Mouse (Mus musculus) forebrain, embryonic 10.5 days (tissue): ENCODE results near the gene Fxyd5. TPM values are rescaled to one million over a fixed set of nuclear protein-coding genes. Genes with fewer than 3 reads are reported as not detected.

Experiments used
- DNase-seq: peaks from one replicate; pipeline ENCODE4 v3.0.0-alpha.2; 2017; ENCODE audit warnings: low spot score; ENCODE audit errors: extremely low spot score
- H3K27ac ChIP-seq: fragments of 300-500 bp; sonication (generic); 2 replicates; pipeline ENCODE4 v1.5.1; 2016; ENCODE audit warnings: mild to moderate bottlenecking
- H3K27me3 ChIP-seq: fragments of 300-500 bp; sonication (generic); 2 replicates; pipeline ENCODE4 v1.6.1; 2016; ENCODE audit warnings: mild to moderate bottlenecking; ENCODE audit not compliant: poor library complexity, severe bottlenecking
- H3K36me3 ChIP-seq: fragments of 300-500 bp; sonication (generic); replicated peaks from 2 replicates; pipeline ENCODE4 v1.6.1; 2016; ENCODE audit warnings: mild to moderate bottlenecking, moderate library complexity
- H3K4me1 ChIP-seq: fragments of 300-500 bp; sonication (generic); 2 replicates; pipeline ENCODE4 v1.6.1; 2016
- H3K4me3 ChIP-seq: fragments of 300-500 bp; sonication (generic); 2 replicates; pipeline ENCODE4 v1.5.1; 2016; ENCODE audit warnings: mild to moderate bottlenecking, moderate library complexity
- H3K9me3 ChIP-seq: fragments of 300-500 bp; sonication (generic); 2 replicates; pipeline ENCODE4 v1.6.1; 2016; ENCODE audit warnings: mild to moderate bottlenecking, moderate library complexity
- WGBS: fragments of 180-500 bp; shearing (Covaris S2); methylation state at CpG from one replicate; pipeline ENCODE4 v1.1.7; 2016; 5-methylcytosine and 5-hydroxymethylcytosine counted together
- polyA plus RNA-seq: library from polyadenylated mRNA; unstranded; fragments of >200 nt; fragmentation: Nextera tagmentation; extraction: Ambion mirVana; gene quantifications from 2 replicates; pipeline ENCODE4 v1.2.1, GENCODE M21; 2016

Fxyd5 gene
- polyA plus RNA-seq, 1 experiment from 2014 or later = 10.2 TPM

DNA sequence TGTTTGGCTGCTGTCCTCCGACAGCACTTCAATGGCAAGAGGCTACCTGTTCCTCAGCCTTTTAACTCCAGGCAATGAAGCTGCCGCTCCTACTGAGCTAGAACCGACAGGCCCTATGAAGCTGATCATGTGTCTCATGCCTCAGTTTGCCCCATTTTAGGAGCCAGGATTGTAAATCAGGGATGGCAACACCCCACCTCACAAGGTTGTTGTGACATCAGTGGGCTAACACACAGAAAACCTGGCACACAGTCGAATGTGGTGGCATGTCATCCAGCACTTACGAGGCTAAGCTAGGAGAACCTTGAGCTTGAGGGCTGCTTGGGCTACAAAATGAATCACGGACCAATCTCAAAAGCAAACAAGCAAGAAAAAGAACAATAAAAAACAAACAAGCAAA is 15.9 kb upstream of the Fxyd5 start:
- no peak for DNase-seq
- Histone ChIP-seq H3K9me3 (no peaks in the 10 kb centered on the region), H3K4me3 (no peak overlapping the region), H3K4me1 (peaks cover 40% of the 10 kb centered on the region), H3K27ac (no peak overlapping the region), H3K27me3 (peaks cover 25% of the 10 kb centered on the region), H3K36me3 (no peaks in the 10 kb centered on the region)
- WGBS = 87% methylated on average over 6 of the region's 6 CpGs

DNA sequence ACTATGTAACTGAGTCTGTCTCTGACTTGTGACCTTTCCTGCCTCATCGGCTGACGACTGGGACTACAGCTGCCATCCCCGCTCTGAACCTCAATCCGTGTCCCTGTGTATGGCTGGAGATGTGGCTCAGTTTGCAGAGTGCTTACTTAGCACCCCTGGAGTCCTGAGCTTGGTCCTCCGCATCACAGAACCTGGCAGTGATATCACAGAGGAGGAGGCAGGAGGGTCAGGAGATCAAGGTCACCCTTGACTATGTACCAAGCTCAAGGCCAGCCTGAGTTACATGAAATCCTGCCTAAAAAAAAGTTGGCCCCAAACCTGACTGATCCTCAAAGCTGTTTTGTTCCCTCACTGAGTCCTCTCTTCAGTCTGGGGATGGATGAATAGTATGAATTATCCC is 15.4 kb upstream of the Fxyd5 start:
- no peaks in the 10 kb centered on the region for H3K9me3 ChIP-seq
- no peaks in the 10 kb centered on the region for H3K36me3 ChIP-seq
- no peak overlapping the region for H3K27ac ChIP-seq
- no peak for DNase-seq
- no peak overlapping the region for H3K4me3 ChIP-seq
- 80% methylated on average over 5 of the region's 5 CpGs for WGBS
- peaks cover 29% of the 10 kb centered on the region for H3K27me3 ChIP-seq
- H3K4me1 ChIP-seq = peaks cover 45% of the 10 kb centered on the region

DNA sequence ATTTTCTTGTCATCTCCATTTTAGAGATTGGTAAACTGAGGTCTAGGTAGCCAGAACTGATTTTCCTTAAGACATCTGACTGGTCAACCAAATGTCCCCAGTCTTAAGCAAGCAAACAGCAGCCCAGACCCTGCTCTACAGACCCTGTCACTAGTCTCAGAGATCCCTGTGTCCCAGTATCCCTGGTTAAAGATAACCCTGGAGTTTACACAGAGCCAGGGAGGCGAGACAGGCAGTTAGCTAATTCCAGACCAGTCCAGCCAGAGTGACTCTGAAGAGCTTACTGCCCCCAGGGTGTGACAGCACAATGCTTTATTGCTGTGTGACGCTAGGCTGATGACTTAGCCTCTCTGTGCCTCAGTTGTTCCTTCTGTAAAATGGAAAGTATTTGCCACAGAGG is 14.8 kb upstream of the Fxyd5 start, which contains the start of gene Fxyd1:
TSS of gene Fxyd1 (minus strand) at position 129 of the 400 bp plus-strand sequence.
- Histone ChIP-seq H3K36me3 (no peaks in the 10 kb centered on the region), H3K4me1 (peaks cover 51% of the 10 kb centered on the region), H3K27ac (no peak within 1 kb of the TSS), H3K9me3 (no peaks in the 10 kb centered on the region), H3K4me3 (no peak within 1 kb of the TSS), H3K27me3 (peaks cover 36% of the 10 kb centered on the region)
- DNase-seq = no peak
- WGBS = 78% methylated on average over 2 of the region's 2 CpGs

DNA sequence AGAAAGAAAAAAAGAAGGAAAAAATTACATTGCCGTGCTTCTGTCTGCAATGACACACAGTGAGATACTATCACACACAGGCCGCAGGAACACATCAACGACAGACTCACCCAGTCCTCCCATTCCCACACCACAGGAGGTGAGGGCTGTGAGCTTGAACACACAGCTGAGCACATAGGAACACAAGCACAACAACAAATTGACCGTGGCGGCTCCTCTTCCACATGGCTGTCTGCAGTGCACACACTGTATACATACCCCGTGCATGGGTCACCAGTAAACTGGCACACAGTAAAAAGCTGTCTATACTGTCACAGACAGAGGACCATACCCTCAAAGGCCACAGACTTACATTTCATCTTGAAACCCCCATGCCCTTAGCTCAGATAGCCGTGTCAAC is 14.2 kb upstream of the Fxyd5 start:
- H3K4me1 ChIP-seq = peaks cover 58% of the 10 kb centered on the region
- no peaks in the 10 kb centered on the region for H3K9me3 ChIP-seq
- H3K27ac ChIP-seq = no peak overlapping the region
- 87% methylated on average over 7 of the region's 7 CpGs for WGBS
- no peaks in the 10 kb centered on the region for H3K36me3 ChIP-seq
- H3K4me3 ChIP-seq = no peak overlapping the region
- DNase-seq = no peak
- peaks cover 42% of the 10 kb centered on the region for H3K27me3 ChIP-seq

DNA sequence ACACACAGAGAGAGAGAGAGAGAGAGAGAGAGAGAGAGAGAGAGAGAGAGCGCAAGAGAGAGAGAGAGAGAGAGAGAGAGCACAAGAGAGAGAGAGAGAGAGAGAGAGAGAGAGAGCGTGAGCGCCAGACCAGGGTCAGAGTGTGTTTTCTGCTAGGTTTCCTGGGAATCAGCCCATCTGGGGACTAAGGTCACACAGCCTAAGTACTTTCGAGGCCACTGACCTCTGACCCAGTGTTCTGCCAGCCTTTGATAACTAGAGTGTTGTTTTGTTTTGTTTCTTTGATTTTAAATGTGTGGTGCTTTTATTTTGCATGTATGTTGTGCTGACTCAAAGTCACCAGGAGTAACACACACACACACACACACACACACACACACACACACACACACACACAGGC is 13.6 kb upstream of the Fxyd5 start:
- WGBS = 42% methylated on average over 3 of the region's 4 CpGs
- H3K4me1 ChIP-seq = peaks cover 63% of the 10 kb centered on the region
- H3K9me3 ChIP-seq = no peaks in the 10 kb centered on the region
- H3K27me3 ChIP-seq = peaks cover 48% of the 10 kb centered on the region
- no peak for DNase-seq
- H3K4me3 ChIP-seq = no peak overlapping the region
- H3K27ac ChIP-seq = peak overlapping the region; percentile 68; the same call in 1 of the 2 replicates
- H3K36me3 ChIP-seq = no peaks in the 10 kb centered on the region

DNA sequence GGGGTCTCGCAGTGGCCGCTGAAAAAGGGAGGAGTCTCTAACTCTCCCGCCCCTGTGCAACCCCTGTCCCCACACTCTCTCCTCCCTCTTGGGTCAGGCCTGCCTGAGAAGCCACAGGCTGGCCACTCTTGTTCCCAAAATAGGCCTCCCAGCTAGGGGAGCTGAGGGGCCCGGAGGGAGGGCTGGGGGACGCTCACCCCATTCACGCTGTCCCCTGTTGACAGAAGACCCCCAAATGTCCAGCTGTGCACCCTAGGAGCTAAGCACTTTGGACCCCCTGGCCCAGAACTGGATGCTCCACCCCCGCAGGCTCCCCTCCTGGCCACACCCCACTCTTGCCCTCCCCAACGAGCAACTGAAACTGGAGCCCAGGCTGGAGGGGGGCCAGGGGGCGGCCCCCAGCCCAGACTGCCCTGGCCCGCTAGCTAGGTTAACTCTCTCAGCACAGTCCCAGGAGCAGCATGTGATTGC is 13.1 kb upstream of the Fxyd5 start:
- peaks cover 53% of the 10 kb centered on the region for H3K27me3 ChIP-seq

DNA sequence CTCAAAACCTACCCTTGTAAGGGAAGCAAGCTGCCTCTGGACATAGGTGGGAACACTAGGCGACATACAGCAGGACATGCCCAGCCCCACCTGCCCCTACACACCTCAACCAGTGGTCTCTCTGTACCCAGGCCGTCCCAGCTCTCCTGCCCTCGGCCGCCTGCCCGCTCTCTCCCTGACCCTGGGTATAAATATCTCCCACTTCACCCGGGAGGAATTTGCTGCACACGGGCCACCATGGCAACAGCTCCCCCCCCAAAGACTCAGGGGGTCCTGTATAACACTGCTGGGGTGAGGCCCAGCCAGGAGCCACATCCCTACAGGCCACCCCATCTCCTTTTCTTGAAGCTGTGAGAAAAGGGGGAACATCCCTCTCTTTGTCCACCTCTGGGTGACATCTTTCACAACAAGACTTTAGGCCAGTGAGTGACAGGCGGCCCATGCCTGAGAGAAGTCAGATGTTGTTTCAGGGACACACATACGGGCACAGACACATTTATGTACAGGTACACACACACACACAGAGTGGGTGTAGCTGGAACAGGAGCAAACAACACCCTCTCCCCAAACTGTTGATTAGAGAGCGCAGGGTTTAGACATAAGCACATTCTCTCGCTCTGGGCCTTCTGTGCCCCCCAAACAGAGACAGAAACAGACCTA is 12.5 kb upstream of the Fxyd5 start:
- no peak for DNase-seq
- peaks cover 69% of the 10 kb centered on the region for H3K4me1 ChIP-seq
- peak overlapping the region; percentile 18 for H3K4me3 ChIP-seq
- peak overlapping the region; percentile 68; the same call in 1 of the 2 replicates for H3K27ac ChIP-seq
- peaks cover 59% of the 10 kb centered on the region for H3K27me3 ChIP-seq
- no peaks in the 10 kb centered on the region for H3K9me3 ChIP-seq
- no peaks in the 10 kb centered on the region for H3K36me3 ChIP-seq
- WGBS = 48% methylated on average over 11 of the region's 11 CpGs

More for the DNA sequence above, 13.1 kb upstream of the Fxyd5 start:
- Histone ChIP-seq H3K4me3 (peak overlapping the region; percentile 18), H3K36me3 (no peaks in the 10 kb centered on the region), H3K9me3 (no peaks in the 10 kb centered on the region), H3K4me1 (peaks cover 68% of the 10 kb centered on the region), H3K27ac (peak overlapping the region; percentile 68; the same call in 1 of the 2 replicates)
- WGBS = 5% methylated on average over 10 of the region's 10 CpGs
- DNase-seq = no peak

DNA sequence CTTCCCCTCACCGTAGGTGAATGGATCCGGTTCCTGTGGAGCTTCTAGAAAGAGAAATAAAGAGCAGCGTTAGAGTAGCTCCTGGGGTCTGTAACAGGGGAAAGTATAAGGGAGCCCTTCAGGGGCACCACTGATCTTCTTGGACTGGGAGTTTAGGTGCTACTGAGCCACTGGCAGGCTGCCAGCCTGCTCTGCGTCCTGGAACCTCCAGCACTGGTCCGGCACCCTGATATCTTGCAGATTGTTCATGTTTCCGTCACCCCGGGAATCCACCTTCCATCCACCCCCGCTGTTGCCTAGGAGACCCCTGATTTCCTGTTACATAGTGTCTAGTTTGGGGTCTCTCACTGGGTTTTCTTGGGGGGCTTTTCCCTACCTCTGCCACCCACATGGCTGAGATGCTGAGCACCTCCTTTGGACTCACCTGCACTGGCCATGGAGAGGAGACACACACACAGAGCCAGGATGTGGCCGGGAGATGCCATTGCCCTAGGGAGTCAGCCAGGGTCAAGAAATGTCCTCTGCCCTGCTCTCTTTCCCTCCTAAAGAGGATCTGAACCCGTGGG is 11.7 kb upstream of the Fxyd5 start:
- Histone ChIP-seq H3K4me3 (no peak overlapping the region), H3K4me1 (peaks cover 68% of the 10 kb centered on the region), H3K27me3 (peaks cover 67% of the 10 kb centered on the region), H3K36me3 (no peaks in the 10 kb centered on the region), H3K9me3 (no peaks in the 10 kb centered on the region), H3K27ac (no peak overlapping the region)
- no peak for DNase-seq
- WGBS = 29% methylated on average over 10 of the region's 10 CpGs

DNA sequence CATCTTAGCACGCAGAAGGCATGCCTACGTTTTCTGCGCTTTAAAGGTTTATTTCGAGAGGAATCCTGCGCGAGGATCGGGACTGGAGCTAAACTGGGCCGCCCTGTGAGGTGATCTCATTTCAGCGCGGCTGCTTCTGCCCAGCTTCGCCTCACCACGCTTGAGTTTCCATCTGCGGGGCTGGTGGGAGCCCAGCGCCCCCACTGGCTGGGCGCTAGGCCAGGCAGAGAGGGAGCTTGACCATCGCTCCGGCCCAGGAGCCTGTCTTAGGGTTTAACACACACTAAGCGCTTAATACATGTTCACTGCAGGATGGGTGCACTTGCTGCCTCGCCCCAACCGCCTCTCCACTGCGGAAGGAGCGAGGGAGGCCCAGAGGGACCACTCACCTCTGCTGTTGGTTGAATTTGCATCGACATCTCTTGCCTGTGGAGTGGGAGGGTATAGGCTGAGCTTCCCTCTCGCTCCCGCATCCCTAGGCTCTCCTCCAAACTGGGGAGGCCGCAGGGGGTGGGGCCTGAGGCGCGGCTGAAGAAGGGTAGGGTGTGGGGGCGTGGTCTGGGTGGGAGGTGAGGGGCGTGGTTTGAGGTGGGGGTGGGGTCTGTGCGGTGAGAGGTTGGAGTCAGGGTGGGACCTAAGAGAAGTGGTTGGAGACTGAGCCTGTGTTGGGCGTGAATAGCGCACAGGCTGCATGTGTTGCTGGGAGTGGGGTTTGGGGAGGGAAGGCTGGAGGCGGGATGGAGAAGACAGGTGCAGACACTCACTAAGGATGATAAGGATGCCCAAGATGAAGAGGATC is 10.6 kb upstream of the Fxyd5 start:
- Histone ChIP-seq H3K27ac (no peak overlapping the region), H3K9me3 (no peaks in the 10 kb centered on the region), H3K27me3 (peaks cover 78% of the 10 kb centered on the region), H3K4me1 (peaks cover 68% of the 10 kb centered on the region), H3K4me3 (peak overlapping the region; percentile 35), H3K36me3 (no peaks in the 10 kb centered on the region)
- under 1% methylated on average over 34 of the region's 34 CpGs for WGBS
- DNase-seq = peak; percentile 39

DNA sequence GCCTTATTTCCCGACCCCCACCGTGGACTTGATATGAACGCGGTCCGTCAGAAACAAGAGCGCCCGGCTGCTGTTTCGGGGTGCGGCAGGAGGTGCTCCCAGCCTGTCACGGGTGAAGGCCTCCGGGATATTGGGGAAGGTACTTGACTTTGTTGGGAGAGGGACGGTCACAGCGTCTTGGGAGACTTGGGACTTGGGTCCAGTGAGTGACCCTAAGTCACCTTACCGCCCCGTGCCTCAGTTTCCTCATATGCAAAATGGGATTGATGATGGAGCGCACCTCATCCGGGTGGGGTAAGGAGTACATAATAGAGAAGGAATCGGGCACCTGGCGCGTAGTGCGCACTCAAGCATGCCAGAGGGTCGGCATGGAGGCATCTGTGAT is 10.0 kb upstream of the Fxyd5 start:
- H3K4me3 ChIP-seq = peak overlapping the region; percentile 35
- WGBS = 2% methylated on average over 22 of the region's 22 CpGs
- H3K9me3 ChIP-seq = no peaks in the 10 kb centered on the region
- peaks cover 68% of the 10 kb centered on the region for H3K4me1 ChIP-seq
- no peak overlapping the region for H3K27ac ChIP-seq
- no peak for DNase-seq
- H3K36me3 ChIP-seq = no peaks in the 10 kb centered on the region
- H3K27me3 ChIP-seq = peaks cover 84% of the 10 kb centered on the region

DNA sequence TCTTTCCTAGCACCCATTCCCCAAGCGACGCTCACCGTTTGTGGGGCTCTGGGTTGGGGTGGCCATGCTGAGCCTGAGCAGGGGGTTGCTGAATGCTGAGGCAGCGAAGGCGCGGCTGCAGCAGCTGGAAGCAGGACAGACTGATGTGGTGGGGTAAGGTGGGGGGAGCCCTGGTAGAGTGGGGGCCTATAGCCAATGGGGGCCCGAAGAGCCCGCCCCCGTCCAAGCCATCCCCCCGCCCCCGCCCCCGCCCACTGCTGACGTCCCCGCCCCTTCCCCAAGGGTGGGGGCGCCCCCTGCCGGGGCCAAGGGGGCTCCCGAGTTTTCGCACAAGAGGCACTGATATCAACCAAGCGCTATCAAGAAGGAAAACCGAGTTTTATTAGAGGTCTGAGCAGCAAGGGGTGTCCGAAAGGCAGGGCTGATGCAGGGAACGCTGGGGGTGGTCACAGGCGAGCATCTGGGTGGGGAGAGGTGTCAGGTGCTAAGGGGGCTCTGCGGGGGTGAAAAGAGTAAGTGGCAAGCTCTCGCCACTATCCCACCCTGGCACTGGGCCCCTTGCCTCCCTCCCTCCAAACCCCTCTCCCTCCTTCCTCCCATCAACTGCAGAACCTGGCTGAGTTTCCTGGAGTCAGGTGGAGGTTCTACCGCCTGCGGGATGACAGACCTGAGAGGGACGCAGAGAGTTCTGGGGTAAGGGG is 9.2 kb upstream of the Fxyd5 start, which contains the start of gene Fxyd7:
TSS of gene Fxyd7 (minus strand) at position 147 of the 701 bp plus-strand sequence.
- no peaks in the 10 kb centered on the region for H3K36me3 ChIP-seq
- no peaks in the 10 kb centered on the region for H3K9me3 ChIP-seq
- peak within 1 kb of the TSS; percentile 36 for H3K4me3 ChIP-seq
- no peak for DNase-seq
- peaks cover 85% of the 10 kb centered on the region for H3K27me3 ChIP-seq
- no peak within 1 kb of the TSS for H3K27ac ChIP-seq
- peaks cover 68% of the 10 kb centered on the region for H3K4me1 ChIP-seq
- WGBS = under 1% methylated on average over 27 of the region's 28 CpGs

DNA sequence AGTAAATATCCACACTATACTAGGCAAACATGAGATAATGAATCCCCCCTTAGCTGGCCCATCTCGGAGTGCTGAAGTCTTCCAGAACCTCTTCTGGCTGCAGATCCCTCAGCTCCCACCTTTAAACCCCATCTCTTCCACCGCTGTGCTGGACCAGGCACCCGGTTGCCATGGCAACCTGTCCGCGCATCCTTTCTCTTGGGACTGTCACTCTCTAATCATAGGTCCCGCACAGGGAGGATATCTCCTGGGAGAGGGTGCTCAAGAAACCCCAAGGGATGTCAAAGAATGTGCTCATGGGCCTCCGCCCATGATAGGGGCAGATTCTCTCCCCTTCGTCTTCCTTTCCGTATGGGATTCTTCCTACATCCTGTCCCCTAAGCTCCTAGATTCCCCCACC is 8.6 kb upstream of the Fxyd5 start:
- no peak for DNase-seq
- 3% methylated on average over 9 of the region's 9 CpGs for WGBS
- peaks cover 85% of the 10 kb centered on the region for H3K27me3 ChIP-seq
- H3K9me3 ChIP-seq = no peaks in the 10 kb centered on the region
- H3K4me3 ChIP-seq = peak overlapping the region; percentile 36
- peaks cover 67% of the 10 kb centered on the region for H3K4me1 ChIP-seq
- H3K27ac ChIP-seq = no peak overlapping the region
- H3K36me3 ChIP-seq = no peaks in the 10 kb centered on the region
